Mouse (Mus musculus): ENCODE data around the gene Rspry1. TPM values are rescaled to one million over a fixed set of nuclear protein-coding genes. Genes with fewer than 3 reads are reported as not detected.

Gene Rspry1
- polyA plus RNA-seq, 1 experiment from 2014 or later, result 56.6 TPM

DNA sequence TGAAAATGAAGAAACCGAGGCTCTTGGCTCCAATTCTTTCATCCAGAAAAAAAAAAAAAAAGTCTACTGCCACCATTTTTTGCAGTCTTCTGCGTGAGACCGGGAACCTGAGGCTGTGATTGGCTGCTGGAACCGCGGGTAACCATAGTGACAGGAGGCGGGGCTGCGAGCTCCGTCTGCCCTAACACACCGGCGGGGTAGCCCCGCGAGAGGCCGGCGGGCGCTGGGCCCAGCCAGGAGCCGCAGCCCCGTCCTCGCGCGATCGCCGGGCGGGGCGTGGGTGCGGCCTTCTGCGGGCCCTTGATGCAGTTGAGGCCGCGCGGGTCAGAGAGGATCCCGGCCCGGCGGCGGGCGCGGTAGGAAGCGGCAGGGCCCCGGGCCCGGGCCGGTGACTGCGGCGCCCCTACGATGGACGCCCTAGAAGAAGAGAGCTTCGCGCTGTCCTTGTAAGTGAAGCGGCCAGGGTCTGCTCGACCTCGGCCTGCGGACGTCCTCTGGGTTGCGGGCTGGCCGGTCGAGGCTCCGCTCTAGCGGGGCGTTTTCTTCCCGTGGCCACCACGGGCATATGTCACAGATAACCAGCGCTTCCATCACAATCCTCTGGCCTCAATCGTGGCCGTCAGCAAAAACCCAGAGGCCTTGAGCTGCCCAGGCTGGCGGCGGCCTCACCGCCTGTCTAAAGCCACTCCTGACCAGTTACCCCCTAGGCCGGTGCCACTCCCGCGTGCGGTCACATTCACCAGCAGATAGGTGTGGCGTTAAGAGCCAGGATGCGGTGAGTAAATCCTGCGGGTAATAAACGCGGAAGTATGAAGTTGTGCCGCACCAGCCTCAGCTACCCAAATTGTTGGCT is 64.9 kb downstream of the Rspry1 start, which contains the start of gene Arl2bp:
Gene Arl2bp, plus strand, starts transcription at position 145 of the 853 bp plus-strand sequence.
- H3K4me2 ChIP-seq (replicated peaks), result peak within 1 kb of the TSS; percentile 66
- H3K4me3 ChIP-seq (replicated peaks), result peak within 1 kb of the TSS; percentile 82
- H3K36me3 ChIP-seq, result peaks cover 30% of the 10 kb centered on the region
- under 1% methylated on average over 73 of the region's 74 CpGs for WGBS
- H3K4me1 ChIP-seq (replicated peaks), result peaks cover 18% of the 10 kb centered on the region
- H3K27me3 ChIP-seq, result no peaks in the 10 kb centered on the region
- no peaks in the 10 kb centered on the region for H3K9me3 ChIP-seq
- peak within 1 kb of the TSS; percentile 99 for H3K9ac ChIP-seq (replicated peaks)
- ATAC-seq, result peak; percentile 99
- H3K27ac ChIP-seq, result peak within 1 kb of the TSS; percentile 95

DNA sequence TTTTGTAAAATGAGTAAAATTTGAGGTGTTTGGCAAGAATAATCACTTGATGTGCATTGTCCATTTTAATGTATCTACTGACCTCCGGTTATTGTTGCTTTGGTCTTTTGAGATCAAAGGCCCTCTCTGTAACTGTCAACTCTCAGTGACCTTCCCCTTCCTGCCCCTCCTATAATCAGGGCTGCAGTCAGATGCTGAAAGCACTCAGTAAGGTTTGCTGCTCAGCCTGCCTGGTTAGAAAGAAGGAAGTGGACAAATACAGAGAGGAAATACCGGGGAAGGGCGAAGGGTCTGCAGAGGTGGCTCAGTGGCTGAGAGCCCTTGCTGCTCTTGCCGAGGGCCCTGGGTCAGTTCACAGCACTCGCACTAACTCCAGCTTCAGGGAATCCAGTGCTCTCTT is 72.6 kb downstream of the Rspry1 start:
- Histone ChIP-seq H3K27me3 (no peaks in the 10 kb centered on the region), H3K27ac (no peak overlapping the region), H3K4me2 (replicated peaks) (no peak overlapping the region), H3K4me3 (replicated peaks) (no peak overlapping the region), H3K36me3 (peaks cover 52% of the 10 kb centered on the region), H3K9me3 (no peaks in the 10 kb centered on the region), H3K9ac (replicated peaks) (no peak overlapping the region), H3K4me1 (replicated peaks) (peaks cover 5% of the 10 kb centered on the region; the same call in 1 of the 2 replicates)
- no peak for ATAC-seq
- 94% methylated on average over 5 of the region's 5 CpGs for WGBS

DNA sequence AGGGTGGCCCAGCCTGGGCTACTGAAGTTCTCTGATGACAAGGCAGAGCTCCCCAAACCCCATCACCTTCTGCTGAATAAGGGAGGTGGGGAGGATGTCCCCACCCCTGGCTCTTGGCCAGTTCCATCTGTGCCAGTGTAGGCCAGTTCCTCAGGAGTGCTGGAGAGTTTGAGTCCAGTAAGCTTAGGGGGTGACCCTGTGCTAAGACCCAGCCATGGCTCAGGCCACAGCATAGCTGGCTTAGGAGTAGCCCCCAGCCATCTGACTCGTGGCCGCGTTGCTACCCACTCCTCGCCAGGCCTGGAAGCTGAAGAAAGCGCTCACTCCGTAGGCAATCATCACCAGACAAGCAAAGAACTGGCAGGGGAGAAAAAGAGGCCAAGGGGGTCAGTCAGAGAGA is 74.2 kb downstream of the Rspry1 start:
- Histone ChIP-seq H3K9me3 (no peaks in the 10 kb centered on the region), H3K27ac (peak overlapping the region; percentile 17; the same call in 1 of the 2 replicates), H3K4me2 (replicated peaks) (no peak overlapping the region), H3K4me1 (replicated peaks) (peaks cover 5% of the 10 kb centered on the region; the same call in 1 of the 2 replicates), H3K36me3 (peaks cover 42% of the 10 kb centered on the region), H3K27me3 (no peaks in the 10 kb centered on the region), H3K4me3 (replicated peaks) (no peak overlapping the region), H3K9ac (replicated peaks) (no peak overlapping the region)
- ATAC-seq, result peak; percentile 63; the same call in 1 of the 2 replicates
- 85% methylated on average over 6 of the region's 6 CpGs for WGBS

DNA sequence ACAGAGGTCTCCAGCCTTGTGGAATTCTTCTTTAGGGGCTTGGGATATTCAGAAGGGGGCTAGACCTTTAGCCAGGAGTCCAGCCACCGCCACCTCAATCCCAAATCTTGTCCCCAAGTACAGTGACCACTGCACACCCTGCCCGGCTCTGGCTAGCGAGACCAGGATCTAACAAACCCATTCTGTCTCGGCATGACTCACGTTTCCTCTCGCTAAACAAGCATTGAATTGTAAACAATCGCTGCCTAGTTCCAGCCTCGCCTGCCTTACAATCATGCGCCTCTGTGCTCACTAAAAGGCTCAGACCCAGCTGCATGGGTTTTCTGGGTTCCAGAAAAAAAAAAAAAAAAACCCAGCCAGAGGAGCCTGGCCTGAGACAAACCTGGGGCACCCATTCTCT is 76.8 kb downstream of the Rspry1 start:
- Histone ChIP-seq H3K4me1 (replicated peaks) (peaks cover 5% of the 10 kb centered on the region; the same call in 1 of the 2 replicates), H3K4me3 (replicated peaks) (no peak overlapping the region), H3K27me3 (no peaks in the 10 kb centered on the region), H3K4me2 (replicated peaks) (no peak overlapping the region), H3K9ac (replicated peaks) (no peak overlapping the region), H3K36me3 (peaks cover 16% of the 10 kb centered on the region), H3K27ac (0 out of 2 replicates have a peak overlapping the region, but pooled peaks have one; percentile 16), H3K9me3 (no peaks in the 10 kb centered on the region)
- WGBS, result 54% methylated on average over 9 of the region's 9 CpGs
- ATAC-seq, result no peak

DNA sequence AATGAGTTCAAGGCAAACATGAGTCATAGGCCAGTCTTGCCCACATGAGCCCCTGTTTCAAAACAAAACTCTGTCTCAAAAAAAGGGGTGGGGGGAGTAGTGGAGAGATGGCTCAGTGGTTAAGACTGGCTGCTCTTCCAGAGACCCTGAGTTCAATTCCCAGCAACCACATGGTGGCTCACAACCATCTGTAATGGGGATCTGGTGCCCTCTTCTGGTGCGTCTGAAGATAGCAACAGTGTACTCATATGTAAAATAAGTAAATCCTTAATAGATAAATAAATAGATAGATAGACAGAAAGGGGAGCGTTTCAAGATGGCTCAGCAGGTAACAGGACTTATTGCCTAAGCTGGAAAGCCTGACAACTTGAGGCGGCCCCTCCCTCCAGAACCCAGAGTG is 78.7 kb downstream of the Rspry1 start:
- no peak overlapping the region for H3K4me3 ChIP-seq (replicated peaks)
- H3K27ac ChIP-seq, result no peak overlapping the region
- H3K36me3 ChIP-seq, result no peaks in the 10 kb centered on the region
- no peaks in the 10 kb centered on the region for H3K27me3 ChIP-seq
- no peak overlapping the region for H3K9ac ChIP-seq (replicated peaks)
- no peak overlapping the region for H3K4me2 ChIP-seq (replicated peaks)
- H3K4me1 ChIP-seq (replicated peaks), result peaks cover 5% of the 10 kb centered on the region; the same call in 1 of the 2 replicates
- no peak for ATAC-seq
- 89% methylated on average over 3 of the region's 3 CpGs for WGBS
- H3K9me3 ChIP-seq, result no peaks in the 10 kb centered on the region

DNA sequence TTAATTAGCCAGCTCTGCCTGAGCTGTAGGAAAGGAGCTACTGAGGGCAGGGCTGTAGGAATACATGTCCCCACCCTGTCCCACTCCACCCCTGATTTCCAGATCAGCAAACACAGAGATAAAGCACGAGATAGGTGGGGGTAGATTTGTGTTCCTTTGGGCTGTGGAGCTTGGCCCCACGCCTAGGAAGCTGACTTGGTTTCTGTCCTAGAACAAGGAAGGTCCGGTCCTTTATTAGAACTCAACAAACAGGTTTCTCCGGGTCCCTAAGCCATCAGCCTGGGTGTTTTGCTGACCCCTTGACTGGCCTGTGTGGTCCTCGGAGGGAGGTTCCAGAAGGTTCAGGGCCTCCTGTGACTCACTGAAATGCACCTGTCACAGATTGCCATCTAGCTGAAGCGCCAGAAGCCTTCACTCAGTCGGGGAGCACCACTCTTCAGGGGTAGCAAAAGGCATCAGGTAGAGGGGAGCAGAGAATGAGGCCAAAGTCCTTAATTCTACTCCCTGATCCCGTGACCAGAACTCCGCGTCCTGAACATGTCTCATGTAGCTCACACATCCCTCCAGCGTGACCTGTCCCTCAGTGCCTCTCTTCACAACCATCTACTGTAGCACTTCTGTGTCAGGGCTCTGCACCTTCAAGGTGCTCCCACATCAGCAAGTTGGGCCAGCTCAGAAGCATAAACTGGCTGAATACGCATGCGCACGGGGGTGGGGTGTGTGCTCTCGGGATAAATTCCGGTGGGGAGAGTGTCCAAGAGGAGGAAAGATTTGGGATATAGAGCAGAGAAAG is 81.2 kb downstream of the Rspry1 start:
- Histone ChIP-seq H3K9me3 (no peaks in the 10 kb centered on the region), H3K36me3 (no peaks in the 10 kb centered on the region), H3K27ac (no peak overlapping the region), H3K4me1 (replicated peaks) (0 out of 2 replicates have a peak, but pooled peaks cover 5% of the 10 kb centered on the region), H3K4me2 (replicated peaks) (no peak overlapping the region), H3K4me3 (replicated peaks) (no peak overlapping the region), H3K27me3 (no peaks in the 10 kb centered on the region), H3K9ac (replicated peaks) (no peak overlapping the region)
- WGBS, result 83% methylated on average over 16 of the region's 16 CpGs
- no peak for ATAC-seq

DNA sequence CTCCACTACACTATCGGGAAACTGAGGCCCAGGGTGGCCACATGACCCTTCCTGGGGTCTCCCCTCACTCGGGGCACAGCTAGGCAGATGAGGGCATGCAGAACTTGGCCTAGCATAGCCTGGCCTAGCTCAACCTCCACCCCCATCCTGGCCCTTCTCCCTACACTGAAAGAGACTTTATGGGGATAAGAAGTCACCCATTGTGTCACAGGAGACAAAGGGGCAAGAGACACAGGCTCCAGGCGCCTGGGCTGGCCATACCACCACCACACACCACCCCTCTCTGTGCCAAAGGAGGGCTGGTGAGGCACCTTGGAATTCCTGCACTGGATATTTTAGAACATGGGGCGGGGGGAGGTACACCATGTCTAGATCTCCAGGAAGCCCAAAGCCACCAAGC is 82.5 kb downstream of the Rspry1 start:
- Histone ChIP-seq H3K4me3 (replicated peaks) (no peak overlapping the region), H3K27me3 (no peaks in the 10 kb centered on the region), H3K4me1 (replicated peaks) (no peaks in the 10 kb centered on the region), H3K9me3 (no peaks in the 10 kb centered on the region), H3K36me3 (no peaks in the 10 kb centered on the region), H3K27ac (no peak overlapping the region), H3K4me2 (replicated peaks) (no peak overlapping the region), H3K9ac (replicated peaks) (no peak overlapping the region)
- no peak for ATAC-seq
- WGBS, result 63% methylated on average over 4 of the region's 4 CpGs

DNA sequence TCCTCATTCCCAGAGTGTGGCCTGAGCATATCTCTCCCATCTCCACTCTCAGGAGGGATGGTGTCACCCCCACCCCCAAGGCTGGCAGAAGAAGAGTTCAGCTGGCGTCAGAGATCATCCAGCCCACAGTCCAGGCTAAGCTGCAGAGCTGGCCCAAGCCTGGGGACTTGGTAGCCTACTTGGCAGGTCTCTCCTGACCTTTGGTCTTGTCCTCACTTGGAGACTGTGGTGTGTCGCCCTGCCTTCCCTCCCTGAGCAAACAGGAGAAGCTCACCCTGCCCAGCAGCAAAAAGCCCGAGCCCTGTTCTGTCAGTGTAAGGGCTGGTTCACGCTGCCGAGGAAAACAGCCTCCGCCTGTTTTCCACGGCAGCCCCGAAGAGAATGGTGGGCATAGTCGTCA is 84.2 kb downstream of the Rspry1 start:
- no peak overlapping the region for H3K4me2 ChIP-seq (replicated peaks)
- no peaks in the 10 kb centered on the region for H3K36me3 ChIP-seq
- H3K9me3 ChIP-seq, result no peaks in the 10 kb centered on the region
- no peaks in the 10 kb centered on the region for H3K4me1 ChIP-seq (replicated peaks)
- no peak overlapping the region for H3K27ac ChIP-seq
- no peak overlapping the region for H3K9ac ChIP-seq (replicated peaks)
- ATAC-seq, result no peak
- no peaks in the 10 kb centered on the region for H3K27me3 ChIP-seq
- H3K4me3 ChIP-seq (replicated peaks), result no peak overlapping the region
- 82% methylated on average over 9 of the region's 9 CpGs for WGBS

DNA sequence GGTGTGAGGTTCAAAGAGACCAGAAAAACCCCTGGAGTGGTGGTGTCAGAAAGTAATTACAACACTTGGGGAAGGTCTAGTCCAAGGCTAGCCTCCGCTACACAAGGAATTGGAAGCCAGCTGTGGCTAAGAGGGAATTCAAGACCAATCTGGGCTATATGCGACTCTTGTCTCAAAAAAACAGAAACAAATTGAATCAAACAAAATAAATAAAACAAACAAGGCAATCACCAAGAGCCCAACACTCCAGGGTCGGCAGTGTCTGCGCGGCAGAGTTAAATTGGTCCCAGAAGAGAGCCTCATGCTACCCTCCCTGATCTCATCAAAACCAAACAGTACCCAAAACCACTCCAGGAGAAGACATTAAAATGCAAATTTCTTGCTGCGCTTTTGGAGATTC is 93.0 kb downstream of the Rspry1 start:
- peak overlapping the region; percentile 72; the same call in 1 of the 2 replicates for H3K4me2 ChIP-seq (replicated peaks)
- no peak overlapping the region; the same call in 1 of the 2 replicates for H3K4me3 ChIP-seq (replicated peaks)
- no peaks in the 10 kb centered on the region for H3K36me3 ChIP-seq
- no peak overlapping the region for H3K27ac ChIP-seq
- 3% methylated on average over 6 of the region's 6 CpGs for WGBS
- no peaks in the 10 kb centered on the region for H3K9me3 ChIP-seq
- peaks cover 61% of the 10 kb centered on the region for H3K27me3 ChIP-seq
- ATAC-seq, result no peak
- H3K9ac ChIP-seq (replicated peaks), result no peak overlapping the region
- peaks cover 18% of the 10 kb centered on the region for H3K4me1 ChIP-seq (replicated peaks)

DNA sequence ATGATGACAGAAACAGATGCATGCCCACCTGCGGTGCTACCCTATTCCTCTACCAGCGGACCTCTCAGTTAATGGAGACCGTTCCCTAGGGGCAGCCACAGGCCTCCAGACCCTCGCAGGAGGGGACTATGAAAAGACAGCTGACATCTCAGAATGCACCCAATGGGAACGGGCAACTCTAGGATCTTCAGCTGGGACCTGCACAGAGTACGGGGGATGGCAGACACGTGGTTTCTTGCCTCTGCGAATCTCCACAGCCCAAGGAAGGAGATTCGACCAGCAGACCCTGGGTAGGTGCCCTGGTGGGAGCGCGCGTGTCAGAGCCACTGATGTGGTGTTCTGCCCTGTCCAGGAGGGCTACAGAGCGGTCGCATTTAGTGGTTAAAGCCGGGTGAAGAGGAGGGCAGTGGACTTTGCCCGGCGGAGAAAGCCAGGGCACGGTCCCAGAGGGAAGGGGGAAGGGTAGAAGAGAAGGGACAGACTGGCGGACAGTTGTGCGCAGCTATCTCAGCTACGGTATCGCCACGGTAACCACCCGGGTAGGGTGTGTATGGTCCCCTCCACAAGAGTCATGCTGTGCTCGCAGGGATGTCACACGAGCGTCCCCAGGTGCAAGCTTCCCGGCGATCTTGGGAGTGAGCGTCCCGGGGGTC is 93.7 kb downstream of the Rspry1 start:
- peaks cover 61% of the 10 kb centered on the region for H3K27me3 ChIP-seq
- H3K27ac ChIP-seq, result no peak overlapping the region
- H3K4me1 ChIP-seq (replicated peaks), result peaks cover 18% of the 10 kb centered on the region
- H3K36me3 ChIP-seq, result no peaks in the 10 kb centered on the region
- ATAC-seq, result peak; percentile 62
- peak overlapping the region; percentile 41 for H3K9ac ChIP-seq (replicated peaks)
- H3K9me3 ChIP-seq, result no peaks in the 10 kb centered on the region
- peak overlapping the region; percentile 43 for H3K4me3 ChIP-seq (replicated peaks)
- WGBS, result under 1% methylated on average over 31 of the region's 31 CpGs
- peak overlapping the region; percentile 72 for H3K4me2 ChIP-seq (replicated peaks)

DNA sequence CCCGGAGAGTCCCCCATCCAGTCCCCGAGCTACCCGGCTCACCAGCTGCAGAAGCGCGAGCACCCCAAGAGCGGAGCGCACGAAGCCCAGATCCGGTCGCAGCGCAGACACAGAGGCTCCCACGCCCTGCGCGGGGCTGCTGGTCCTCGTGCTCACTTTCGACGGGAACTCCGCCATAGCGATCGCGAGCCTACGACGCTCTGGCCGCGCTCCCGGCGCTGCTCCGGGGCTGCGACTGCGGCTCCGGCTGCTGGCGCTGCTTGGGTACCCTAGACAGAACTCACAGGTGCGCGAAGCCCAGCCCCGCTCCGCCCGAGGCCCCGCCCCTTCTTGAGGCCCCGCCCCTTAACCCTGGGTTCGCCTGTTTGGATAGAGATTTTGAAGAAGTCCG is 94.3 kb downstream of the Rspry1 start, which contains the start of gene Pllp:
Gene Pllp, minus strand, starts transcription at position 285 of the 391 bp plus-strand sequence.
- ATAC-seq, result peak; percentile 65
- Histone ChIP-seq H3K36me3 (no peaks in the 10 kb centered on the region), H3K9ac (replicated peaks) (peak within 1 kb of the TSS; percentile 41), H3K4me2 (replicated peaks) (peak within 1 kb of the TSS; percentile 72), H3K27ac (no peak within 1 kb of the TSS), H3K4me3 (replicated peaks) (peak within 1 kb of the TSS; percentile 43), H3K27me3 (peaks cover 61% of the 10 kb centered on the region), H3K4me1 (replicated peaks) (peaks cover 18% of the 10 kb centered on the region), H3K9me3 (no peaks in the 10 kb centered on the region)
- under 1% methylated on average over 41 of the region's 41 CpGs for WGBS

Data from midbrain, embryonic 13.5 days (tissue).